Mouse (Mus musculus): ENCODE measurements around the gene Rgs19. TPM values are rescaled to one million over a fixed set of nuclear protein-coding genes. Genes with fewer than 3 reads are reported as not detected.

The Rgs19 gene
- polyA plus RNA-seq, 1 experiment from 2014 or later, result 57.0 TPM

DNA sequence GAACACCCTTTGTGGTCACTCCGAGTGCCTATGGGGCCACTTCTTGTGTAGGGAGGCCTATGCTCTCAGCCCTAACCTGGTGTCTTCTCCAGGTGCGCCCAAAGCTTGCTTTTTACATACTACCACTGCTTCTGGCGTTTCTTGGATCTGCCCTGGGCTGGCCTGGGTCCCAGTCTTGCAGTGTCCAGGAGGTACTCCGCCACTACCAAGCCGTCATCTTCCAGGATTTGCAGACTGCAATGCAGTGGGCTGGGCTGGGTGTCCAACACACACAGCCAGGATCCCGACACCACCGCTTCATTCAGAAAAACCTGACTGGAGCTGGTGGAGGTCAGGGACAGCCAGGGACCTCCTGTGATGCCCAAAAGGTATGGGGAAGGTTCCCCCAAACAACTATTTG lies 35.2 kb downstream of the Rgs19 start:
- Histone ChIP-seq H3K36me3 (ENCODE audit: control insufficient read depth, insufficient read depth, low read length) (peaks cover 38% of the 10 kb centered on the region), H3K4me2 (ENCODE audit: low read length) (no peak overlapping the region), H3K4me1 (ENCODE audit: control insufficient read depth, insufficient read depth, low read length) (no peaks in the 10 kb centered on the region), H3K9ac (replicated peaks; ENCODE audit: low read length) (no peak overlapping the region), H3K27me3 (ENCODE audit: control insufficient read depth, insufficient read depth, low read length) (no peaks in the 10 kb centered on the region), H3K9me3 (ENCODE audit: control insufficient read depth, low read length) (no peaks in the 10 kb centered on the region), H3K4me3 (replicated peaks; ENCODE audit: low read depth, low read length) (no peak overlapping the region), H3K27ac (replicated peaks; ENCODE audit: low read depth, low read length) (no peak overlapping the region)
- WGBS, result 84% methylated on average over 7 of the region's 7 CpGs
- no peak for DNase-seq
- ATAC-seq (ENCODE audit: low FRiP score, low TSS enrichment), result no peak

DNA sequence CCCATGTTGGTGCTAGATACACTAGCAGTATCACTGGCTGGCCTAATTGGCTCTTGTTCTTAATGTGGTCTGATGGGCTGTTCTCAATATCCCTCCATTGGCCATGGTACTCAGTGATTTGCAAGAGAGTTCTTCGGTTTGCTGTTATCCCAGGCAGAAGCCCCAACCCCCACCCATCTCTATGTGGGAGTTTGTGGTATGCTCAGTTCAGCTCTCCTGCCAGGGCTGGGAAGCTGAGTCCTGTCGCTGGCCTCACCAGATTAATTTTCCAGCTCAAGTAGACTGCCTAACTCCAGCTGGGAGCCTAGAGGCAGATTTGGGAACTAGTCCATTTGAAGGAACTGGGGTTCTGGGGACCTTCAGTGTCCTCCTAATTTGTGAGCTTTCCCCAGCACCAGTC lies 36.3 kb downstream of the Rgs19 start:
- no peak overlapping the region for H3K4me3 ChIP-seq (replicated peaks; ENCODE audit: low read depth, low read length)
- H3K4me1 ChIP-seq (ENCODE audit: control insufficient read depth, insufficient read depth, low read length), result no peaks in the 10 kb centered on the region
- H3K27ac ChIP-seq (replicated peaks; ENCODE audit: low read depth, low read length), result no peak overlapping the region
- H3K9me3 ChIP-seq (ENCODE audit: control insufficient read depth, low read length), result no peaks in the 10 kb centered on the region
- DNase-seq (no peak), ATAC-seq (ENCODE audit: low FRiP score, low TSS enrichment) (no peak)
- H3K27me3 ChIP-seq (ENCODE audit: control insufficient read depth, insufficient read depth, low read length), result no peaks in the 10 kb centered on the region
- H3K9ac ChIP-seq (replicated peaks; ENCODE audit: low read length), result no peak overlapping the region
- H3K4me2 ChIP-seq (ENCODE audit: low read length), result no peak overlapping the region
- WGBS, result 73% methylated on average over 2 of the region's 2 CpGs
- peaks cover 49% of the 10 kb centered on the region for H3K36me3 ChIP-seq (ENCODE audit: control insufficient read depth, insufficient read depth, low read length)

DNA sequence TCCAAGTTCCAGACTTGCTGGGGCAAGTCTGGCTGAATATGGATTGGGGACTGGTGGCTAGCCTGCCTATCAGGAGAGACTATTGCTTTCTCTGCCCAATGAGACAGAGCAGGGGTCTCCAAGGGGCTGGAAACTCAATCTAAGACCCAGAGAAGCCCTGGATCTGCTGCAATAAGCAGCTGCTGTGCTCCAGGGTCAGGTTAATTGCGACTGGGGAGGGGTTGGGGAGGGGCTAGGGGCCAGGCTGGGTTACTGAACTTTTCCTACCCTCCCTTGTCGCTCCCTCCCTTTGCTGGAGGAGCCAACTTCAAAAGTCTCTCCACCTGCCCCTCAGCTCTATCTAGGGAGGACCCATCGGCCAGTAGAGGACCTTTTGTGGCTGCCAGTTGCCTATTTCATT lies 37.0 kb downstream of the Rgs19 start, which contains the start of gene Gm29797:
Gm29797 (plus strand) TSS at position 301 of the 400 bp plus-strand sequence.
- WGBS, result 82% methylated on average over 3 of the region's 3 CpGs
- Histone ChIP-seq H3K36me3 (ENCODE audit: control insufficient read depth, insufficient read depth, low read length) (peaks cover 55% of the 10 kb centered on the region), H3K9ac (replicated peaks; ENCODE audit: low read length) (no peak within 1 kb of the TSS), H3K4me3 (replicated peaks; ENCODE audit: low read depth, low read length) (no peak within 1 kb of the TSS), H3K4me1 (ENCODE audit: control insufficient read depth, insufficient read depth, low read length) (no peaks in the 10 kb centered on the region), H3K4me2 (ENCODE audit: low read length) (no peak within 1 kb of the TSS), H3K9me3 (ENCODE audit: control insufficient read depth, low read length) (no peaks in the 10 kb centered on the region), H3K27me3 (ENCODE audit: control insufficient read depth, insufficient read depth, low read length) (no peaks in the 10 kb centered on the region), H3K27ac (replicated peaks; ENCODE audit: low read depth, low read length) (no peak within 1 kb of the TSS)
- ATAC-seq (ENCODE audit: low FRiP score, low TSS enrichment), result no peak
- no peak for DNase-seq

DNA sequence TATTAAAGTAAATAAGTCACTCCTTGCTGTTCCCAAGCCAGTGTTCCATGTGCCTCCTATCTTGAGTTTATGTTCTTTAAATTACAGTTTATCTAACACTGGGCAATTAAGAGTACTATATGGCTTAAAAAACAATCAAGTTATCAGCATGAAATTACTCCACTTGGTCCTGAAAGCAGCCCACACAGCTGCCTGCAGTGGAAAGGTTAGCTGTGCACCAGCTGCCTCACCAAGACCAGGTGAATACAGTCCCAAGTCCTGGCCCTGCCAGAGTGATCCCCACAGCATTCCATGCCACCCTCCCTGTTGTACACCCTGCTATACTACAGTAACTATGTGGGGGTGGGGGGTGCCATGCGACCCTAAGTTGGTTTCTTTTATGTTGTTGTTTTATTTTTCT lies 40.3 kb downstream of the Rgs19 start:
- no peak for ATAC-seq (ENCODE audit: low FRiP score, low TSS enrichment)
- no peaks in the 10 kb centered on the region for H3K27me3 ChIP-seq (ENCODE audit: control insufficient read depth, insufficient read depth, low read length)
- H3K27ac ChIP-seq (replicated peaks; ENCODE audit: low read depth, low read length), result no peak overlapping the region
- H3K4me2 ChIP-seq (ENCODE audit: low read length), result no peak overlapping the region
- no peak for DNase-seq
- WGBS, result 100% methylated on average over 1 of the region's 1 CpGs
- no peak overlapping the region for H3K9ac ChIP-seq (replicated peaks; ENCODE audit: low read length)
- no peaks in the 10 kb centered on the region for H3K9me3 ChIP-seq (ENCODE audit: control insufficient read depth, low read length)
- peaks cover 83% of the 10 kb centered on the region for H3K36me3 ChIP-seq (ENCODE audit: control insufficient read depth, insufficient read depth, low read length)
- H3K4me3 ChIP-seq (replicated peaks; ENCODE audit: low read depth, low read length), result no peak overlapping the region
- H3K4me1 ChIP-seq (ENCODE audit: control insufficient read depth, insufficient read depth, low read length), result no peaks in the 10 kb centered on the region

DNA sequence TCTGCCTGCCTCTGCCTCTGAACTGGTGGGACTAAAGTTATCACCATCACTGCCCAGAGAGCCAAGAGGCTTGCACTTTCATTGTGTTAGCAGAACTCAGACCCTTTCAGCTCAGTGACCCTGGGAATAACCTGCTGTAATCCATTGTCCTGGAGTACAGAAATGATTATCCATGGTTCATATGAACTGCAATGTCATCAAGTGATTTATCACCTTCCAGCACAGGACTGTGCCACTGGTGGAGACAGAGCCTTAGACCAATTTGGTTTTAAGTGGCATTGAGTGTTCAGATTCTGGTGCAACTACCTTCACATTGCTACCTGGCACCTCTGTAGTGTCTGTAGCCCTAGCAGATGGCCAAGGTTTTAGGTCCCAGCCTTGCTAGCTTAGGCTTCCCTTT lies 40.7 kb downstream of the Rgs19 start:
- Histone ChIP-seq H3K4me2 (ENCODE audit: low read length) (no peak overlapping the region), H3K4me1 (ENCODE audit: control insufficient read depth, insufficient read depth, low read length) (no peaks in the 10 kb centered on the region), H3K36me3 (ENCODE audit: control insufficient read depth, insufficient read depth, low read length) (peaks cover 87% of the 10 kb centered on the region), H3K27me3 (ENCODE audit: control insufficient read depth, insufficient read depth, low read length) (no peaks in the 10 kb centered on the region), H3K4me3 (replicated peaks; ENCODE audit: low read depth, low read length) (no peak overlapping the region), H3K9ac (replicated peaks; ENCODE audit: low read length) (no peak overlapping the region), H3K27ac (replicated peaks; ENCODE audit: low read depth, low read length) (no peak overlapping the region), H3K9me3 (ENCODE audit: control insufficient read depth, low read length) (no peaks in the 10 kb centered on the region)
- ATAC-seq (ENCODE audit: low FRiP score, low TSS enrichment), result no peak
- DNase-seq, result no peak

DNA sequence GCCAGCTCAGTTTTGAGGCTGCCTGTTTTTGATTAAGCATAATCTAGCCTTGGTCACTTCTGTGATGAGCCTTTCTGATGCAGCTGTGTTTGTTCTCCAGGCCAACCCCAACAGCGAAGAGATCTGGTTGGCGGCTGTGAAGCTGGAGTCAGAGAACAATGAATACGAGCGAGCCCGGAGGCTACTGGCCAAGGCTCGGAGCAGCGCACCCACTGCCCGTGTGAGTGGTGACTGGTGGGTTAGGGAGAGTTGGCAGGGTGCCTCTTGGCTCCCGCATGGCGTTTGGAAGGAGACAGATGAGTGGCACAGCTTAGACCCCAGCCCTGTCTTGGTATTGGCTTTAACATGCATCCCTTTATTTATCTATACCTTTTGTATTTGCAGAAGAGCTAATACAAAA lies 44.9 kb downstream of the Rgs19 start:
- peaks cover 90% of the 10 kb centered on the region for H3K36me3 ChIP-seq (ENCODE audit: control insufficient read depth, insufficient read depth, low read length)
- no peaks in the 10 kb centered on the region for H3K4me1 ChIP-seq (ENCODE audit: control insufficient read depth, insufficient read depth, low read length)
- 89% methylated on average over 10 of the region's 10 CpGs for WGBS
- DNase-seq, result no peak
- no peaks in the 10 kb centered on the region for H3K27me3 ChIP-seq (ENCODE audit: control insufficient read depth, insufficient read depth, low read length)
- H3K27ac ChIP-seq (replicated peaks; ENCODE audit: low read depth, low read length), result no peak overlapping the region
- no peak for ATAC-seq (ENCODE audit: low FRiP score, low TSS enrichment)
- no peak overlapping the region for H3K9ac ChIP-seq (replicated peaks; ENCODE audit: low read length)
- no peaks in the 10 kb centered on the region for H3K9me3 ChIP-seq (ENCODE audit: control insufficient read depth, low read length)
- no peak overlapping the region for H3K4me3 ChIP-seq (replicated peaks; ENCODE audit: low read depth, low read length)
- H3K4me2 ChIP-seq (ENCODE audit: low read length), result no peak overlapping the region

DNA sequence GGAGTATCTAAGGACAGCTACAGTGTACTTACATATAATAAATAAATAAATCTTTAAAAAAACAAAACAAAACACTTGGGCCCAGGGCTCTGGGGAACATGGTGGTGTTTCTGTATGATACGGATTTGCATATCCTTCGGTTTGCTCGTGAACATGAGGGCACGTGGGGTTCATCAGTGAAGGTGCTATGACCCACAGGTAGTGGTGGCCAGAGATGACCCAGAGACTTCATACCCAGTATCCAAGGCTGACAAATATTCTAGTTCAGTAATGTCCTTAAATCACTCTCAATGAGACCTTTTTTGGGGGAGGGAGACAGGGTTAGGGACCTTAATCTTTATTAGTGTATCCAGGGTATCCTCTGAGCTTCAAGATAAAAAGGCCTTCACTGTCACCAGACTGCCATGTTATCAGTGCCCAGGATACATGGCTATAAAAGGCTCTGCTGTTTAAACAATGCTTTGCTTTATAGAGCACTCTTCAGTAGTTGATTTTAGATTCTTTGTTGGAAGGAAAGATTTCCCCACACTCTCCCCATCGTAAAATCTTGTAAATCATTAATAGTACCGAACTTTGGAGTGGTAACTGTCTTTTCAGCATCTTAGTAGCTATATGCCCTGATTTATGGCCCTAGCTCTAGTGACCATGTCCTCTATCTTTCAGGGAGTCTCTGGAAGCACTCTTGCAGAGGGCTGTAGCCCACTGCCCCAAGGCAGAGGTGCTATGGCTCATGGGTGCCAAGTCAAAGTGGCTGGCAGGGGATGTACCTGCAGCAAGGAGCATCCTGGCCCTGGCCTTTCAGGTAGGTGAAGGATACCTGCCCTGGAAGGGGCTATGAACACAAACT lies 46.9 kb downstream of the Rgs19 start:
- Histone ChIP-seq H3K36me3 (ENCODE audit: control insufficient read depth, insufficient read depth, low read length) (peaks cover 89% of the 10 kb centered on the region), H3K4me3 (replicated peaks; ENCODE audit: low read depth, low read length) (no peak overlapping the region), H3K27ac (replicated peaks; ENCODE audit: low read depth, low read length) (no peak overlapping the region), H3K4me1 (ENCODE audit: control insufficient read depth, insufficient read depth, low read length) (no peaks in the 10 kb centered on the region), H3K4me2 (ENCODE audit: low read length) (no peak overlapping the region), H3K9me3 (ENCODE audit: control insufficient read depth, low read length) (no peaks in the 10 kb centered on the region), H3K27me3 (ENCODE audit: control insufficient read depth, insufficient read depth, low read length) (no peaks in the 10 kb centered on the region), H3K9ac (replicated peaks; ENCODE audit: low read length) (no peak overlapping the region)
- DNase-seq (no peak), ATAC-seq (ENCODE audit: low FRiP score, low TSS enrichment) (no peak)
- WGBS, result 96% methylated on average over 6 of the region's 6 CpGs

DNA sequence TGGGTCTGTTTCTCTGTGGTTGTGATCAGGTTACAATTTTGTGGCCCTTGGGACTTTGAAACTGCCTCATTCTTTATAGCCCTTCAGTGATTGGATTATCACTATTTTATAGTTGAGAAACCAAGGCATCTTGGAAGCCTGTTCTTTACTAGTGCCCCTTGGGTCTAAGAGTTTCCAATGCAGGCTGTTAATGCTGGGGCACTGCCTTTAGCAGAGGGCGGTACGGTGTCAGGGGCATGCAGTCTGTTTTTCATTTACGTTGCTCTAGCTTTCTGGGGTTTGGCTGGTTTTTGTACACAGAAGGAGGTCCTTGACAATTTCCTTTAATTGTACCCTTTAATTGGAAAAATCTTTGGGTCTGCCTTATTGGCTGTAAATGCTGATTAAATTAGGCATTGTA lies 48.1 kb downstream of the Rgs19 start:
- H3K9me3 ChIP-seq (ENCODE audit: control insufficient read depth, low read length), result no peaks in the 10 kb centered on the region
- WGBS, result 96% methylated on average over 3 of the region's 3 CpGs
- no peaks in the 10 kb centered on the region for H3K4me1 ChIP-seq (ENCODE audit: control insufficient read depth, insufficient read depth, low read length)
- H3K4me2 ChIP-seq (ENCODE audit: low read length), result no peak overlapping the region
- DNase-seq (no peak), ATAC-seq (ENCODE audit: low FRiP score, low TSS enrichment) (no peak)
- H3K27ac ChIP-seq (replicated peaks; ENCODE audit: low read depth, low read length), result no peak overlapping the region
- H3K36me3 ChIP-seq (ENCODE audit: control insufficient read depth, insufficient read depth, low read length), result peaks cover 93% of the 10 kb centered on the region
- H3K27me3 ChIP-seq (ENCODE audit: control insufficient read depth, insufficient read depth, low read length), result no peaks in the 10 kb centered on the region
- no peak overlapping the region for H3K4me3 ChIP-seq (replicated peaks; ENCODE audit: low read depth, low read length)
- H3K9ac ChIP-seq (replicated peaks; ENCODE audit: low read length), result no peak overlapping the region

DNA sequence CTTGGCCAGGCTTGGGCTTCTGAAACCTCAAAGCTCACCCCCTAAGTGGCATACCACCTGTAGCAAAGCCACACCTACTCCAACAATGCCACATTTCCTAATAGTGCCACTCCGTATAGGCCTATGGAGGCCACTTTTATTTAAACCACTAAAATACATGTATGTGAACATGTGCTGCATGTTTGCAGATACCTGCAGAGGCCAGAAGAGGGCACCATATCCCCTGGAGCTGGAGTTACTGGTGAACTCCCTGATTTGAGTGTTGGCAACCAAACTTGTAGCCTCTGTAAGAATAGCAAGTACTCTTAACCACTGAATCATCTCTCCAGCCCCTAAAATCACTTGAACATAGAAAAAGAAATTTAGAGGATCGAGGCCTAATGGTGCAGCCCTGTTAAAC lies 49.4 kb downstream of the Rgs19 start:
- peaks cover 93% of the 10 kb centered on the region for H3K36me3 ChIP-seq (ENCODE audit: control insufficient read depth, insufficient read depth, low read length)
- H3K4me3 ChIP-seq (replicated peaks; ENCODE audit: low read depth, low read length), result no peak overlapping the region
- H3K27me3 ChIP-seq (ENCODE audit: control insufficient read depth, insufficient read depth, low read length), result no peaks in the 10 kb centered on the region
- H3K9ac ChIP-seq (replicated peaks; ENCODE audit: low read length), result no peak overlapping the region
- H3K27ac ChIP-seq (replicated peaks; ENCODE audit: low read depth, low read length), result no peak overlapping the region
- peak; percentile 67 for DNase-seq
- H3K4me2 ChIP-seq (ENCODE audit: low read length), result no peak overlapping the region
- 97% methylated on average over 2 of the region's 2 CpGs for WGBS
- no peaks in the 10 kb centered on the region for H3K9me3 ChIP-seq (ENCODE audit: control insufficient read depth, low read length)
- H3K4me1 ChIP-seq (ENCODE audit: control insufficient read depth, insufficient read depth, low read length), result no peaks in the 10 kb centered on the region
- ATAC-seq (ENCODE audit: low FRiP score, low TSS enrichment), result no peak
